Mouse (Mus musculus) spleen, embryonic (tissue): ENCODE results near the gene Metap1d.

Experiments used
- CTCF ChIA-PET: fragments of 350-600 bp; sonication (Branson Sonifier 250); formaldehyde crosslinking; loops from one replicate; lab custom pipeline; 2022; lab: Charles Lee

The Metap1d gene

GRCm38 (mm10) chr2:71474345-71474744 lies 21.3 kb downstream of the Metap1d start:
- CTCF ChIA-PET: no interaction called here

- CTCF ChIA-PET: no interaction called here
Observed at GRCm38 (mm10) chr2:71475311-71475710, 22.2 kb downstream of the Metap1d start.

GRCm38 (mm10) chr2:71475760-71476159 lies 22.7 kb downstream of the Metap1d start:
- CTCF ChIA-PET: no interaction called here

GRCm38 (mm10) chr2:71477787-71478186 lies 24.7 kb downstream of the Metap1d start:
- CTCF ChIA-PET: interaction anchor here (0.6 kb wide), 1 partner anchor 113 kb away, joined by 3 read pairs; no protein-coding TSS in a partner anchor

GRCm38 (mm10) chr2:71479917-71480316 lies 26.8 kb downstream of the Metap1d start:
- CTCF ChIA-PET: no interaction called here

- CTCF ChIA-PET: no interaction called here
Observed at GRCm38 (mm10) chr2:71481825-71482224, 28.7 kb downstream of the Metap1d start.

GRCm38 (mm10) chr2:71483046-71483716 lies 30.1 kb downstream of the Metap1d start:
- CTCF ChIA-PET: no interaction called here

GRCm38 (mm10) chr2:71483717-71484066 lies 30.6 kb downstream of the Metap1d start:
- CTCF ChIA-PET: no interaction called here

GRCm38 (mm10) chr2:71491295-71491694 lies 38.2 kb downstream of the Metap1d start:
- CTCF ChIA-PET: no interaction called here

- CTCF ChIA-PET: no interaction called here
Observed at GRCm38 (mm10) chr2:71493161-71493683, 40.1 kb downstream of the Metap1d start.

GRCm38 (mm10) chr2:71494503-71494902 lies 41.4 kb downstream of the Metap1d start:
- CTCF ChIA-PET: interaction anchor here (0.6 kb wide), 1 partner anchor 258 kb away, joined by 3 read pairs; no protein-coding TSS in a partner anchor

- CTCF ChIA-PET: interaction anchor here (0.6 kb wide), 1 partner anchor 259 kb away, joined by 3 read pairs; no protein-coding TSS in a partner anchor
Observed at GRCm38 (mm10) chr2:71494971-71495370, 41.9 kb downstream of the Metap1d start.

- CTCF ChIA-PET: no interaction called here
Observed at GRCm38 (mm10) chr2:71497175-71497574, 44.1 kb downstream of the Metap1d start.

- CTCF ChIA-PET: interaction anchor here (0.6 kb wide), 1 partner anchor 81 kb away, joined by 3 read pairs; no protein-coding TSS in a partner anchor
Observed at GRCm38 (mm10) chr2:71499276-71500230, 46.5 kb downstream of the Metap1d start.

- CTCF ChIA-PET: no interaction called here
Observed at GRCm38 (mm10) chr2:71504852-71505251, 51.8 kb downstream of the Metap1d start.

GRCm38 (mm10) chr2:71511209-71511608 lies 58.1 kb downstream of the Metap1d start:
- CTCF ChIA-PET: no interaction called here

- CTCF ChIA-PET: no interaction called here
Observed at GRCm38 (mm10) chr2:71512326-71512725, 59.2 kb downstream of the Metap1d start.

- CTCF ChIA-PET: no interaction called here
Observed at GRCm38 (mm10) chr2:71516995-71517394, 63.9 kb downstream of the Metap1d start.

GRCm38 (mm10) chr2:71517466-71518099 lies 64.5 kb downstream of the Metap1d start:
- CTCF ChIA-PET: no interaction called here

- CTCF ChIA-PET: interaction anchor here (0.7 kb wide), 1 partner anchor 541 kb away, joined by 3 read pairs; no protein-coding TSS in a partner anchor
Observed at GRCm38 (mm10) chr2:71522871-71523270, 69.8 kb downstream of the Metap1d start.

GRCm38 (mm10) chr2:71523431-71523830 lies 70.4 kb downstream of the Metap1d start:
- CTCF ChIA-PET: interaction anchor here (0.7 kb wide), 1 partner anchor 540 kb away, joined by 3 read pairs; no protein-coding TSS in a partner anchor
